Mouse (Mus musculus) E14TG2a.4 (cell line): ENCODE results near the gene Ptprm.

Source experiments
- CTCF ChIP-seq: conservative IDR thresholded peaks from 2 replicates; pipeline ENCODE4 v1.5.1; 2014; ENCODE audit warnings: low read length
- NANOG ChIP-seq: IDR thresholded peaks from 2 replicates; pipeline ENCODE4 v1.6.1; 2014; ENCODE audit warnings: borderline replicate concordance, low read length, mixed read lengths
- POU5F1 ChIP-seq: IDR thresholded peaks from 2 replicates; pipeline ENCODE4 v1.6.1; 2014; ENCODE audit warnings: low read length, borderline replicate concordance

- TF ChIP-seq CTCF (no peak), NANOG (no peak), POU5F1 (no peak)
These were observed 235.4 kb downstream of the Ptprm start for GRCm38 (mm10) chr17:67118676-67119340.
